Mouse (Mus musculus): ENCODE results near the gene Gm10382. TPM values are rescaled to one million over a fixed set of nuclear protein-coding genes. Genes with fewer than 3 reads are reported as not detected.
A peak's percentile ranks its signal among the peaks of the same experiment; 100 is the strongest.

Gm10382 gene
- polyA plus RNA-seq, 2 experiments = 0.10 TPM; not detected in 1

GRCm38 (mm10) chr5:125400903-125401302, 11.8 kb downstream of the Gm10382 start:
- no peak for ATAC-seq (ENCODE audit: insufficient read depth)
- 34% methylated on average over 7 of the region's 7 CpGs for WGBS (ENCODE audit: insufficient replicate concordance)
- no peak for TF ChIP-seq EP300 (IDR thresholded peaks at IDR 0.05; ENCODE audit: low read depth)
- TF ChIP-seq CTCF (IDR thresholded peaks at IDR 0.05; ENCODE audit: low read depth) = no peak

GRCm38 (mm10) chr5:125402476-125402875, 13.4 kb downstream of the Gm10382 start:
- TF ChIP-seq CTCF (IDR thresholded peaks at IDR 0.05; ENCODE audit: low read depth) (no peak), EP300 (IDR thresholded peaks at IDR 0.05; ENCODE audit: low read depth) (no peak)
- no peak overlapping the region for H3K4me3 ChIP-seq (ENCODE audit: insufficient read depth in 1 of 2, low read depth in 2 of 2, low read length in 2 of 2)
- no peak for DNase-seq (ENCODE audit: low read depth in 3 of 3, low spot score in 3 of 3)

More at GRCm38 (mm10) chr5:125400903-125401302, 11.8 kb downstream of the Gm10382 start:
- H3K4me1 ChIP-seq (replicated peaks; ENCODE audit: control insufficient read depth in 2 of 2, insufficient read depth in 2 of 2, low read length in 1 of 2) = peaks cover 0 to 8% of the 10 kb centered on the region in 2 experiments; a peak in 2 of 4 replicates
- no peak overlapping the region for H3K4me2 ChIP-seq (ENCODE audit: low read depth)
- H3K36me3 ChIP-seq (replicated peaks; ENCODE audit: control insufficient read depth, insufficient read depth, low read depth) = no peaks in the 10 kb centered on the region
- no peak overlapping the region for H3K4me3 ChIP-seq (ENCODE audit: insufficient read depth in 1 of 2, low read depth in 2 of 2, low read length in 2 of 2)
- DNase-seq (ENCODE audit: low read depth in 3 of 3, low spot score in 3 of 3) = no peak
- H3K9ac ChIP-seq (replicated peaks) = no peak overlapping the region
- H3K27ac ChIP-seq = no peak overlapping the region
- H3K9me3 ChIP-seq (ENCODE audit: control insufficient read depth, low read length) = no peaks in the 10 kb centered on the region
- H3K27me3 ChIP-seq (ENCODE audit: control insufficient read depth, insufficient read depth, low read length) = peaks cover 12% of the 10 kb centered on the region

GRCm38 (mm10) chr5:125402991-125403390, 13.9 kb downstream of the Gm10382 start:
- no peak for ATAC-seq (ENCODE audit: insufficient read depth)
- Histone ChIP-seq H3K36me3 (replicated peaks; ENCODE audit: control insufficient read depth, insufficient read depth, low read depth) (no peaks in the 10 kb centered on the region), H3K4me3 (ENCODE audit: insufficient read depth in 1 of 2, low read depth in 2 of 2, low read length in 2 of 2) (no peak overlapping the region), H3K4me2 (ENCODE audit: low read depth) (peak overlapping the region; percentile 96), H3K27ac (no peak overlapping the region), H3K9ac (replicated peaks) (no peak overlapping the region), H3K27me3 (ENCODE audit: control insufficient read depth, insufficient read depth, low read length) (peaks cover 9% of the 10 kb centered on the region), H3K4me1 (replicated peaks; ENCODE audit: control insufficient read depth in 2 of 2, insufficient read depth in 2 of 2, low read length in 1 of 2) (peaks cover 5 to 18% of the 10 kb centered on the region in 2 experiments), H3K9me3 (ENCODE audit: control insufficient read depth, low read length) (no peaks in the 10 kb centered on the region)
- WGBS (ENCODE audit: insufficient replicate concordance) = 44% methylated on average over 6 of the region's 6 CpGs
- no peak for TF ChIP-seq CTCF (IDR thresholded peaks at IDR 0.05; ENCODE audit: low read depth)
- DNase-seq (ENCODE audit: low read depth in 3 of 3, low spot score in 3 of 3) = no peak

More at GRCm38 (mm10) chr5:125402476-125402875, 13.4 kb downstream of the Gm10382 start:
- ATAC-seq (ENCODE audit: insufficient read depth) = no peak
- peaks cover 5 to 18% of the 10 kb centered on the region in 2 experiments for H3K4me1 ChIP-seq (replicated peaks; ENCODE audit: control insufficient read depth in 2 of 2, insufficient read depth in 2 of 2, low read length in 1 of 2)
- no peaks in the 10 kb centered on the region for H3K36me3 ChIP-seq (replicated peaks; ENCODE audit: control insufficient read depth, insufficient read depth, low read depth)
- no peak overlapping the region for H3K27ac ChIP-seq
- no peak overlapping the region for H3K9ac ChIP-seq (replicated peaks)
- WGBS (ENCODE audit: insufficient replicate concordance) = 53% methylated on average over 10 of the region's 10 CpGs
- H3K4me2 ChIP-seq (ENCODE audit: low read depth) = peak overlapping the region; percentile 96; the same call in 1 of the 2 replicates
- H3K9me3 ChIP-seq (ENCODE audit: control insufficient read depth, low read length) = no peaks in the 10 kb centered on the region
- peaks cover 9% of the 10 kb centered on the region for H3K27me3 ChIP-seq (ENCODE audit: control insufficient read depth, insufficient read depth, low read length)

- TF ChIP-seq EP300 (IDR thresholded peaks at IDR 0.05; ENCODE audit: low read depth) = no peak
- TF ChIP-seq CTCF (IDR thresholded peaks at IDR 0.05; ENCODE audit: low read depth) = no peak
- Histone ChIP-seq H3K36me3 (replicated peaks; ENCODE audit: control insufficient read depth, insufficient read depth, low read depth) (no peaks in the 10 kb centered on the region), H3K9ac (replicated peaks) (peak overlapping the region; percentile 24; the same call in 1 of the 2 replicates), H3K4me3 (ENCODE audit: insufficient read depth in 1 of 2, low read depth in 2 of 2, low read length in 2 of 2) (peak overlapping the region; percentile 74 to 91), H3K9me3 (ENCODE audit: control insufficient read depth, low read length) (no peaks in the 10 kb centered on the region), H3K27ac (no peak overlapping the region), H3K27me3 (ENCODE audit: control insufficient read depth, insufficient read depth, low read length) (peaks cover 9% of the 10 kb centered on the region), H3K4me1 (replicated peaks; ENCODE audit: control insufficient read depth in 2 of 2, insufficient read depth in 2 of 2, low read length in 1 of 2) (peaks cover 5 to 24% of the 10 kb centered on the region in 2 experiments), H3K4me2 (ENCODE audit: low read depth) (peak overlapping the region; percentile 96)
- DNase-seq (ENCODE audit: low read depth in 3 of 3, low spot score in 3 of 3) (peak; percentile 56 to 70 (median 57)), ATAC-seq (ENCODE audit: insufficient read depth) (peak; percentile 25; the same call in 1 of the 2 replicates)
- 15% methylated on average over 31 of the region's 31 CpGs for WGBS (ENCODE audit: insufficient replicate concordance)
Observed at GRCm38 (mm10) chr5:125403481-125404465, 14.7 kb downstream of the Gm10382 start.

DNA sequence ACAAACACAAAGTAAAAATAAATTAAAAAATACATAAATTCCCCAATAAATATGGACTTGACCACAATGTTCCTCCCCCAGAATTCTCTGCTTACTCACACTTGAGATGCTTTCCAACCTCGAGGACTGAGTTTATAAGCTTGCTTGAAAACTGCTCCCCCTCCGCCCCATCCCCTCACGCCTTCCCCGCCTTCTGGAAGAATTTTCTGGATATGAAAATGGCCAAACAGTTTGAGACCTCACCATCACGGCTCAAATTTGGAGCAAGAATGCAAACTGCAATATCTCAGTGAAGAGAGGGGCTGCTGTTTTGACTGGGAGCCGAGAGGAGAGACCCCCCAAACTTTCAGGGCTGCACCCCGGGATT, 15.4 kb downstream of the Gm10382 start:
- DNase-seq (ENCODE audit: low read depth in 3 of 3, low spot score in 3 of 3) (no peak), ATAC-seq (ENCODE audit: insufficient read depth) (no peak)
- H3K27me3 ChIP-seq (ENCODE audit: control insufficient read depth, insufficient read depth, low read length) = peaks cover 7% of the 10 kb centered on the region; the same call in 1 of the 2 replicates
- WGBS (ENCODE audit: insufficient replicate concordance) = 1% methylated on average over 7 of the region's 7 CpGs
- H3K9me3 ChIP-seq (ENCODE audit: control insufficient read depth, low read length) = no peaks in the 10 kb centered on the region
- H3K4me3 ChIP-seq (ENCODE audit: insufficient read depth in 1 of 2, low read depth in 2 of 2, low read length in 2 of 2) = peak overlapping the region; percentile 74 to 91
- peak overlapping the region; percentile 81 for H3K27ac ChIP-seq
- H3K4me1 ChIP-seq (replicated peaks; ENCODE audit: control insufficient read depth in 2 of 2, insufficient read depth in 2 of 2, low read length in 1 of 2) = peaks cover 7 to 28% of the 10 kb centered on the region in 2 experiments
- H3K9ac ChIP-seq (replicated peaks) = peak overlapping the region; percentile 86
- H3K36me3 ChIP-seq (replicated peaks; ENCODE audit: control insufficient read depth, insufficient read depth, low read depth) = no peaks in the 10 kb centered on the region
- TF ChIP-seq EP300 (IDR thresholded peaks at IDR 0.05; ENCODE audit: low read depth) (no peak), CTCF (IDR thresholded peaks at IDR 0.05; ENCODE audit: low read depth) (no peak)
- H3K4me2 ChIP-seq (ENCODE audit: low read depth) = peak overlapping the region; percentile 96

All from liver, embryonic 14.5 days (tissue).